Mouse (Mus musculus): ENCODE measurements around the gene Slc37a1. TPM values are rescaled to one million over a fixed set of nuclear protein-coding genes. Genes with fewer than 3 reads are reported as not detected.

Slc37a1 gene
- polyA plus RNA-seq, 1 experiment from 2014 or later = 6.7 TPM

DNA sequence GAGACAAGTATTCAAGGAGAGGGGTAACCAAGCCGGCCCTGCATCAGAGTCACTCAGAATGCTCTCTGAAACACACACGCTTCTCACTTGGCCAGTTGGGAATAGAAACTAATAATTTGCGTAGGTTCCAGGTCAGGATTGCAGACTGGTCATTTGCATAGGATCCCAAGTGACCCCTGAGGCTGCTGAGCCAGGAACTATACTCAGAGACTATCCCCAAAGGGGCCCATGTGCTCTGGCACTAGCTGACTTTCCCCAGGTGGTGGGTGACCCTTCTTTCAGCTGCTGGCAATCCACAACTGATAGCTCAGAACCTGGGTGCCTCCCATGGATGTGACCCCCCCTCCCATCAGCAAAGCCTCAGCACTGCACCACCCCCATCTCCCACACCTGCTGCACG lies 27.4 kb upstream of the Slc37a1 start:
- Histone ChIP-seq H3K9ac (no peak overlapping the region), H3K4me1 (0 out of 2 replicates have a peak, but pooled peaks cover 4% of the 10 kb centered on the region), H3K27me3 (replicated peaks) (peaks cover 4% of the 10 kb centered on the region), H3K27ac (replicated peaks) (no peak overlapping the region), H3K4me2 (no peak overlapping the region), H3K4me3 (no peak overlapping the region), H3K9me3 (no peaks in the 10 kb centered on the region), H3K36me3 (no peaks in the 10 kb centered on the region)
- ATAC-seq (ENCODE audit: extremely low read depth, insufficient number of reproducible peaks, low FRiP score, low TSS enrichment) = no peak
- 81% methylated on average over 4 of the region's 4 CpGs for WGBS

DNA sequence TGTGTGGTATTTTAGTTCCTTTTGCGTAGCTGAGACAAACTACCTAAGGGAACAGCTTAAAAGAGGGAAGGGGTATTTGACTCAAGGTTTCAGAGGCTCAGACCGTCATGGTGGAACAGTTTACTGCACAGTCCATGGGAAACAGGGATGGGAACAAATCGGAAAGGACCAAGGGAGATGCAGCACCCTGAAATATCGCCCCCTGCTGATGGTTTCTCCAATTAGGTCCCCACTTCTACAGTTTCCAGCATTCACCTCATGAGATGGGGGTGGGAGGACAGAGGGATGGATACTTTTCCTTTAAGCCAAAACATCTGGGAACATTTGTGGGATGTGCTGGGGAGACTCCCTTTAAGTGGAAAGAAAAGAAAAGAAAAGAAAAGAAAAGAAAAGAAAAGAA lies 26.8 kb upstream of the Slc37a1 start:
- Histone ChIP-seq H3K4me3 (no peak overlapping the region), H3K9ac (no peak overlapping the region), H3K27me3 (replicated peaks) (no peaks in the 10 kb centered on the region; the same call in 1 of the 2 replicates), H3K4me2 (no peak overlapping the region), H3K4me1 (0 out of 2 replicates have a peak, but pooled peaks cover 4% of the 10 kb centered on the region), H3K9me3 (no peaks in the 10 kb centered on the region), H3K27ac (replicated peaks) (no peak overlapping the region), H3K36me3 (no peaks in the 10 kb centered on the region)
- WGBS = 63% methylated on average over 4 of the region's 4 CpGs
- no peak for ATAC-seq (ENCODE audit: extremely low read depth, insufficient number of reproducible peaks, low FRiP score, low TSS enrichment)

DNA sequence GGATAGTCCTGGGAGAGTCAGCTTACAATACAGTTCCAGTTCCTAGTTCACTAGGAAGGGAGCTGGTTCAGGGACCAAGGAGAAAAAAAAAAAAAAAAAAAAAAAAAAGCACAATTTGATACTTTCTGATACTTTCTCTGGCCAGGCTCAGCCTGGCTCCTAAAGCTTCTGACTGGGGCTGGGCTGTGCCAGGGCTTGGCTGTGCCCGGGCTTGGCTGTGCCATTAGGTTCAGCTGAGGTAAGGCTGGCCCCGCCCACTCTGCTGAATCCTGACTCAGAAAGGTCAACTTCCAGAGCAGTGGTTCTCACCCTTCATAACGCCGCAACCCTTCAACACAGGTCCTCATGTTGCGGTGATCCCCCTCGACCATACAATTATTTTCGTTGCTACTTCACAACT lies 26.2 kb upstream of the Slc37a1 start:
- 79% methylated on average over 7 of the region's 7 CpGs for WGBS

DNA sequence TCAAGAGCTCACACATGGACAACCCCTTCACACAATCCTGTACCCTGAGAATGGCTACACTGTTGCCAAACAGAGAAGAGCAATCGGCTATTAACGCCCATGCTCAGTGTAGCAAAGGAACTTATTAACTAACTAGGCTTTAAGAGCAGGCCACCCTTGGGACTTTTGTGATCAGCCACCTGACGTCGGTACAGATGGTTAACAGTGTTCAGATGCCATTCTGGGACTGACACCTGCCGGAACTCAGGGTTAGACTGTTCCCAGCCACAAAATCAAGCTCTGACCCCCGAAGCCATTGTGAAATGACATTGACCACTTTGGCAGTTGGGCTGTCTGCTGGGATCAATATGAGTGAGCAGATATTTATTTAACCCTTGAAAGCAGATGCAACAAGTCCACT lies 25.2 kb upstream of the Slc37a1 start:
- Histone ChIP-seq H3K4me2 (no peak overlapping the region), H3K36me3 (no peaks in the 10 kb centered on the region), H3K27me3 (replicated peaks) (no peaks in the 10 kb centered on the region; the same call in 1 of the 2 replicates), H3K4me1 (0 out of 2 replicates have a peak, but pooled peaks cover 4% of the 10 kb centered on the region), H3K4me3 (no peak overlapping the region), H3K27ac (replicated peaks) (no peak overlapping the region), H3K9me3 (no peaks in the 10 kb centered on the region), H3K9ac (no peak overlapping the region)
- 79% methylated on average over 6 of the region's 6 CpGs for WGBS
- ATAC-seq (ENCODE audit: extremely low read depth, insufficient number of reproducible peaks, low FRiP score, low TSS enrichment) = no peak

More for the DNA sequence above, 26.2 kb upstream of the Slc37a1 start:
- Histone ChIP-seq H3K4me3 (no peak overlapping the region), H3K9me3 (no peaks in the 10 kb centered on the region), H3K4me1 (0 out of 2 replicates have a peak, but pooled peaks cover 4% of the 10 kb centered on the region), H3K9ac (no peak overlapping the region), H3K27ac (replicated peaks) (no peak overlapping the region), H3K36me3 (no peaks in the 10 kb centered on the region), H3K4me2 (no peak overlapping the region), H3K27me3 (replicated peaks) (no peaks in the 10 kb centered on the region; the same call in 1 of the 2 replicates)
- ATAC-seq (ENCODE audit: extremely low read depth, insufficient number of reproducible peaks, low FRiP score, low TSS enrichment) = no peak

DNA sequence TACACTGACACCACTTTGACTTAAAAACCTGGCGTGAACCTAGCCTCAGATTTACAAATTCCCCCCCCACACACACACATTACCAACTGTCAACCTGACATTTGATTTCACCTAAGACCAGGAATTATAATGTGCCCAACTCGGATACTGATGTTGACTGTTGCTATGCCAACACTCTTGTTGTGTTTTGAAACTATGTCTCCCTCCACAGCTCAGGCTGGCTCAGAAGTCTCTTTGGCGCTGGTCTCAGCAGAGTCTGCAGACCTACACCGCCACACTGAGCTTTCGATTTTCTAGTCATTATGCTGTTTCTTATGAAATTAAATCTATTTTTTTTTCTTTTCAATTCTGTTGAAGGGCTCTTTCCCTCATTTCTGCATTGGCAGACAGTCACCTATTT lies 23.9 kb upstream of the Slc37a1 start:
- Histone ChIP-seq H3K9ac (no peak overlapping the region), H3K36me3 (no peaks in the 10 kb centered on the region), H3K4me1 (0 out of 2 replicates have a peak, but pooled peaks cover 4% of the 10 kb centered on the region), H3K9me3 (no peaks in the 10 kb centered on the region), H3K4me3 (no peak overlapping the region), H3K4me2 (no peak overlapping the region), H3K27me3 (replicated peaks) (no peaks in the 10 kb centered on the region; the same call in 1 of the 2 replicates), H3K27ac (replicated peaks) (no peak overlapping the region)
- ATAC-seq (ENCODE audit: extremely low read depth, insufficient number of reproducible peaks, low FRiP score, low TSS enrichment) = no peak
- 59% methylated on average over 5 of the region's 5 CpGs for WGBS

DNA sequence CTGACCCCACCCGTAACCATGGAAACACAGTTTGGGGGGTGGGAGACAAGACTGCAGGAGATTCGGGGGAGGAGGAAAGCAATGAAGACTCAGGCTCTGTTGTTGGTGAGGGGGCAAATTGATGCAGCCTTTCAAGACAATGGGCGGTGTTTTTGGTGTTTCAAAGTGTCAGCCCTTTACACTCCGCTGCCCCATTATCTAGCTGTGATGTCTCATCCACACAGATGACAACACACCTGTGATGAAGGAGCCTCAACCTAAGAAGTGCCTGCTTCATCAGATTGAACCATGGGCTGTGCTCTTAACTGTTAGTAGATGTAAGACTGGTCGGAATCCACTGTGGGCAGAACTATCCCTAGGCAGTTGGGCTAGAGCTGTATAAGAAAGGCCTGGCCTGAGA lies 22.8 kb upstream of the Slc37a1 start:
- Histone ChIP-seq H3K4me1 (0 out of 2 replicates have a peak, but pooled peaks cover 4% of the 10 kb centered on the region), H3K27me3 (replicated peaks) (no peaks in the 10 kb centered on the region; the same call in 1 of the 2 replicates), H3K36me3 (no peaks in the 10 kb centered on the region), H3K4me3 (no peak overlapping the region), H3K9me3 (no peaks in the 10 kb centered on the region), H3K9ac (no peak overlapping the region), H3K27ac (replicated peaks) (no peak overlapping the region), H3K4me2 (no peak overlapping the region)
- 90% methylated on average over 5 of the region's 5 CpGs for WGBS
- no peak for ATAC-seq (ENCODE audit: extremely low read depth, insufficient number of reproducible peaks, low FRiP score, low TSS enrichment)

DNA sequence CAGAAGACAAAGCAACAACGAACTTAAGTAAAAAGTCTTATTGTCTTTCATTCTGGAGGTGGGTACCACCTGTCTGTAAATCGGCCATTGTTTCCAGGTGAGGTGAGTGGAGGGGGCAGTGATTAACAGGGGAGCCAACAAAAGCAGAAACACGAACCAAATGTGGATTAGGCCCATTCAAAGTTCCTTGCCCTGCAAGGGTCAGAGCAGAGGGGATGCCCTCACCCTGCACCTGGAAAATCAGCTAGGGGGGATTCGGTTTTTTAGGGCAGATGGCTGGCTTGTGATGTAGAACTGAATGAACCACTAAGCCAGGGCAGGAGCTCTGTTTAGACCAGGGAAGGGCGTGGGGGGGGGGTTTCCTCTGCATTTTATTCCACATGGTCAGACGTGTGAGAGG lies 22.2 kb upstream of the Slc37a1 start:
- WGBS = 59% methylated on average over 6 of the region's 6 CpGs

DNA sequence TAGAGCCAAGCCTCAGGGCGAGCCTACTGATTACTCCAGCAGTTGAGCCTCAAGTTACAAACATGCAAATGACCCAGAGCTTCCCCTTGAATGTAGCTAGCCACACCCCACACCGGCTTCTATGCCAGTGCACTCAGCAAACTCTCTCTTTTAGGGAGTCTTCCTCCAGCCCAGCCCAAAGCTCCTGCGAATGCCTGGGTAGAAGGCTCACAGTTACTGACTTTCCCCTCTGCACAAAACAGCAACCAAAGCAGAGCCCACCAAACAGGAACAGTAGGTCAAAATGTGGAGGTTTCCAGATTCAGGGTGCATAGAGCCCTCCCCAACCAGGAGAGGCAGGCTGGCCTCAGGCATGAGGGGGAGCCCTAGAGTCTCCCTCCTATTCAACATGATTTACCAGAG lies 21.4 kb upstream of the Slc37a1 start:
- Histone ChIP-seq H3K4me1 (0 out of 2 replicates have a peak, but pooled peaks cover 4% of the 10 kb centered on the region), H3K9ac (no peak overlapping the region)
- WGBS = 29% methylated on average over 3 of the region's 3 CpGs

More for the DNA sequence above, 22.2 kb upstream of the Slc37a1 start:
- 0 out of 2 replicates have a peak, but pooled peaks cover 4% of the 10 kb centered on the region for H3K4me1 ChIP-seq
- no peak for ATAC-seq (ENCODE audit: extremely low read depth, insufficient number of reproducible peaks, low FRiP score, low TSS enrichment)
- H3K27ac ChIP-seq (replicated peaks) = no peak overlapping the region
- H3K36me3 ChIP-seq = no peaks in the 10 kb centered on the region
- H3K27me3 ChIP-seq (replicated peaks) = no peaks in the 10 kb centered on the region; the same call in 1 of the 2 replicates
- H3K4me3 ChIP-seq = no peak overlapping the region
- H3K9me3 ChIP-seq = no peaks in the 10 kb centered on the region
- no peak overlapping the region for H3K4me2 ChIP-seq
- no peak overlapping the region for H3K9ac ChIP-seq

DNA sequence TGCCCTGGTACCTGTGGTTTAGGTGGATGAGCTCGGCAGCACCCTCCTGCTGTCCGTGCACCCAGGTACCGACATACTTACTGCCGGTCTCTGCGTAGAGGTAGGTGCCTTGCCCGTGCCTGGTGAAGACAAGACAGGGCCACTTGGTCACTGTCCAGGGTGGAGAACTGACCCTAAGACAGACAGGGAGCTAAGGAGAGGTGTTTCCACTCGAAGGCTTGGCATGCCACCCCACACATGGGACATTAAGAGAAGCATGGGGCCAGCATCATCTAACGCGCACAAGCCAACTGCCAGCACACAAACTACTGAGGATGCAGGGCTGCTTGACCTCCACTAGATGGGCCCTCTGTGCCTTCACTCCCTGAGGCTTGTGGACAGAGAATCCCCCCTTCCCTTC lies 20.8 kb upstream of the Slc37a1 start:
- WGBS = 80% methylated on average over 9 of the region's 9 CpGs
- Histone ChIP-seq H3K27me3 (replicated peaks) (no peaks in the 10 kb centered on the region; the same call in 1 of the 2 replicates), H3K9ac (no peak overlapping the region), H3K4me2 (no peak overlapping the region), H3K36me3 (no peaks in the 10 kb centered on the region), H3K9me3 (no peaks in the 10 kb centered on the region), H3K4me1 (peaks cover 4% of the 10 kb centered on the region; the same call in 1 of the 2 replicates), H3K27ac (replicated peaks) (no peak overlapping the region), H3K4me3 (no peak overlapping the region)
- ATAC-seq (ENCODE audit: extremely low read depth, insufficient number of reproducible peaks, low FRiP score, low TSS enrichment) = no peak

More for the DNA sequence above, 21.4 kb upstream of the Slc37a1 start:
- no peak overlapping the region for H3K4me3 ChIP-seq
- H3K4me2 ChIP-seq = no peak overlapping the region
- no peaks in the 10 kb centered on the region for H3K9me3 ChIP-seq
- H3K36me3 ChIP-seq = no peaks in the 10 kb centered on the region
- no peak for ATAC-seq (ENCODE audit: extremely low read depth, insufficient number of reproducible peaks, low FRiP score, low TSS enrichment)
- H3K27me3 ChIP-seq (replicated peaks) = no peaks in the 10 kb centered on the region; the same call in 1 of the 2 replicates
- no peak overlapping the region for H3K27ac ChIP-seq (replicated peaks)

DNA sequence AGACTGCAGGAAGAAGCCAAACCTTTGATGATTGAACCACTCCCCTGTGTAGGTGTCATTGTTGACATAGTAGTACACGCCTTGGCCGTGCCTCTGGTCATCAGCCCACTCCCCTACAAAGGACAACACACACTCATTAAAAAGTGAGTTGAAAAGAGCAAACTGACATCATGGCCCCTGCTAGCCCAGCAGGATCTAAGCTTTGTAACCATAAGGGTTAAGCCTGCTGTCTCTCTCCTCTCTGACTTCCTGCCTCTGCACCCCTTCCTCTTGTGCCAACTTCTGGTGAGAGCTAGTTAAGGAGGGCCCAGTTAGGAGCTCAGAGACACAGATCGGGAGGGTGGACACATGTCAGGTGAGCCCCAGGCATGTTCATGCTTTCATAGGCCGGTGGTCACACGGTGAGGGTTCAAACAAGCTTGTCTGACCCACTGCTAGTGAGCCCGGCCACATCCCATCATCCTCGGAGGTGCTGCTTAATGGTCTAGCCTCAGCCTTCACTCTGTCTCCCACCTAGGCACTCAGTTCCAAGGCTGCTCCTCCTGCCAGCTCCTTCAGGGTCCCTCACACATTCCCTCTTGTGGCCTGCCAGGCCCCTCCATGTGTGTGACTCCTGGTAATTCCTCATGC lies 20.2 kb upstream of the Slc37a1 start:
- WGBS = 76% methylated on average over 7 of the region's 7 CpGs
- ATAC-seq (ENCODE audit: extremely low read depth, insufficient number of reproducible peaks, low FRiP score, low TSS enrichment) = no peak

DNA sequence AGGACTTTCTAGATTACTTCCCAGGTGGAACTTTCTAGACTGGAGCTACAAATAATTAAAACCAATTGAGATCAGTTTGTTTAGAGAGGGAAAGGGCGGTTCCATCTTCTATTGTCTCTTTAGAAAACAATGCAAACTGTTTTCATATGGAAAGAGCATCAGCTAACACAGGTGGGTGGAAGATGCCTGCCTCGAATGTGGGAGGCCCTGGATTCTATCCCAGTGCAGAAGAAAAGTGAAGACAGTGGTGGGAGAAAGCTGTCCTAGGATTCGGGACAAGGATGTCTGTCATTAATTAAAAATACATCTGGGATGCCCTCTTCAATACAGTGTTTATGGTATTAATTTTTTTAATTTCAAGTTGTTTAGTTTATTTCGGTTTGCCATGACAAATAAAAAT lies 19.5 kb upstream of the Slc37a1 start:
- Histone ChIP-seq H3K36me3 (no peaks in the 10 kb centered on the region), H3K9me3 (no peaks in the 10 kb centered on the region), H3K4me2 (no peak overlapping the region), H3K4me1 (peaks cover 7% of the 10 kb centered on the region), H3K4me3 (no peak overlapping the region), H3K27ac (replicated peaks) (no peak overlapping the region), H3K27me3 (replicated peaks) (no peaks in the 10 kb centered on the region; the same call in 1 of the 2 replicates), H3K9ac (no peak overlapping the region)
- 61% methylated on average over 4 of the region's 4 CpGs for WGBS
- no peak for ATAC-seq (ENCODE audit: extremely low read depth, insufficient number of reproducible peaks, low FRiP score, low TSS enrichment)

More for the DNA sequence above, 20.2 kb upstream of the Slc37a1 start:
- no peak overlapping the region for H3K9ac ChIP-seq
- H3K4me1 ChIP-seq = peaks cover 7% of the 10 kb centered on the region
- no peak overlapping the region for H3K27ac ChIP-seq (replicated peaks)
- no peaks in the 10 kb centered on the region for H3K36me3 ChIP-seq
- no peak overlapping the region for H3K4me2 ChIP-seq
- H3K27me3 ChIP-seq (replicated peaks) = no peaks in the 10 kb centered on the region; the same call in 1 of the 2 replicates
- H3K9me3 ChIP-seq = no peaks in the 10 kb centered on the region
- no peak overlapping the region for H3K4me3 ChIP-seq

DNA sequence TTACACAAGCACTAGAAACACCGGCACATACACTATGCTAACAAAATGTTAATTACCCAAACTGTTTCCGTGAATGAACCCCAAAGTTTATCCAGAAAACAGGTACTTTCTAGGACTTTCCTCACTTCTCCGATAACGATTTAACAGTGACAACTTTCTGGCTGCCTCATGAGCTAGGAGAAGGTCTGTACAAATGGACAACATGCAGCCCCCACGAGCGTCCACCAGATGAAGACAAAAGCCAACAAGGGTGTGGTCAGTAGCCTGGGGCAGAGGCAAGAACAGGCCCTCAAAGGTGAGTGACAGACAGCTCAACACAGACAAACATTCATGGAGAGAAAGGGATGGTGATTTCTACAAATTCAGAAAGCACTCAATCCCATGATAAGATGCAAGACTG lies 19.0 kb upstream of the Slc37a1 start:
- Histone ChIP-seq H3K36me3 (no peaks in the 10 kb centered on the region), H3K9ac (no peak overlapping the region), H3K27me3 (replicated peaks) (no peaks in the 10 kb centered on the region; the same call in 1 of the 2 replicates), H3K27ac (replicated peaks) (no peak overlapping the region), H3K4me3 (no peak overlapping the region), H3K9me3 (no peaks in the 10 kb centered on the region), H3K4me1 (peaks cover 4% of the 10 kb centered on the region), H3K4me2 (no peak overlapping the region)
- no peak for ATAC-seq (ENCODE audit: extremely low read depth, insufficient number of reproducible peaks, low FRiP score, low TSS enrichment)
- 72% methylated on average over 6 of the region's 6 CpGs for WGBS

Data from heart, embryonic 13.5 days (tissue).